Mouse (Mus musculus) adrenal gland, postnatal 4 days (tissue): ENCODE results near the gene Ranbp3. TPM values are rescaled to one million over a fixed set of nuclear protein-coding genes. Genes with fewer than 3 reads are reported as not detected.

Experiments
- DNase-seq, 2 experiments: peaks; one replicate each; pipeline ENCODE4 v3.0.0; 2021 to 2022; ENCODE audit warnings: low spot score in 2 of 2, mixed read lengths in 2 of 2
- total RNA-seq, 2 experiments: library from RNA; stranded (reverse); gene quantifications; 2 replicates each; pipeline ENCODE4 v1.2.3; 2021

Ranbp3 gene
- total RNA-seq, 2 experiments from 2014 or later: 88.1 to 89.6 TPM

DNA sequence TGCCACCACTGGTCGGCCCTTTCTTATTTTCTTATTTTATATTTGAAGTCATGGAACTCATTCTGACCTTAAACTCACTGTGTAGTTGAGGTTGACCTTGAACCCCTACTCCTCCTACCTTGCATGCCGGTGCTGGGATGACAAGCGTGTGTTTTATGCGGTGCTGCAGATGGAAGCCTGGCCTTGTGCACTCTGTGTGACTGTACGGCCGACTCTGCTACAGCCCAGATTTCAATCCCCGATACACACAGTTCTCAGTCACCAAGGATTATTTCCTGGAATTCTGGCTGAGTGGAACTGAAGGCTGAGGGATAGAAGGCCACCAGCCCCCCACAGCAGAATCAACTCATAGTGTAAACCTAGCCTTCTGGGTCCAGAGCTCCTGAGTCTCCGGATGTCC lies 3.3 kb upstream of the Ranbp3 start:
- DNase-seq: no peak

DNA sequence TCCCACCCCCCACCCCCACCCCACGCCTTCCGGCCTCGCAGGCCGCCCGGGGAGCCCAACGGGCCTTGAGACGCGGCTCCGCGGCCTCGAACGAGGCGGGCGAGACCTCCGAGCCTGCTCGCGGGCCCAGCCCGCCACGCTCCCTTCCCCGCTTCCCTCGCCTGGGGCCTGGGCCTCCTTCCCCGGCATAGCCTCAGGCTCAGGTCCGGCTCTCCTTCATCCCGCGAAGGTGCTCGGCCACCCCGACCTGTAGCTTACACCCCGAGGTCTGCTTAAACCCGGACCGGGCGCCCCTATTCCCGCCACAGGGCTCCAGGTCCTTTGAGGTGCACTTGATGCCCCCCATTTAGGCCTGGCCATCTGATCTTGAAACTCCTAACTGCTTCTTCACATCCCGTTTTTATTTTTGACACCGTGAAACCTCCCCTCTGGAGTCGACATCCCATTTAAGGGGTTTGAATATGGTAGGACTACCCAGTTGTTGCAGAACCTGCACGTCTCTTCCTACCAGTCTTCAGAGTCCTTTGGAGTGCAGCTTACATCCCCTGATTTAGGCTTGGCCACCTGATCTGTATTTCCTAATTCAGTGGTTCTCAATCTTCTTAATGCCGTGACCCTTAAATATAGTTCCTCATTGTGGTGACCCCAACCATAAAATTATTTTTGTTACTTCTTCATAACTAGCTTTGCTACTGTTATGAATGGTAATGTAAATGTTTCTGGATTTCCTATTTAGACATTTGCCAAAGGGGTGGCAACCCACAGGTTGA lies 738 bp downstream of the Ranbp3 start:
- DNase-seq: no peak

DNA sequence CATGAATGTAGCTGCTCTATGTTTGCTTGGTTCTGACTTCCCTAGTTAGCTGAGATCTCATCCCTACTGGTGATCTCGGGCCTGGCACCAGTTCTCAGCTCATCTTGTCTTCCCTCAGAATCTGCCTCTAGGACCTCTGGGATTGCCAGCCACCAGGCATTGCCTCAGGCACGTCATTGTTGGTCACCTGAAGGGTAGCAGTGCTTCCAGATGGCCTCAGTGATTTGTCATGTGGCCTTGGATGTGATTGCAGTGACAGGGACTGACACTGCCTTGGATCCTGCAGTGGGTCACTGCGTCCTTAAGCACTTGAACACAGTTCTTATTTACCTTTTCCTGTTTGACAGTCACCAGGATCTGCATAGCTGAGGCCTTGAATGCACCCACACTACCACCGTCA lies 8.7 kb downstream of the Ranbp3 start:
- no peak for DNase-seq

DNA sequence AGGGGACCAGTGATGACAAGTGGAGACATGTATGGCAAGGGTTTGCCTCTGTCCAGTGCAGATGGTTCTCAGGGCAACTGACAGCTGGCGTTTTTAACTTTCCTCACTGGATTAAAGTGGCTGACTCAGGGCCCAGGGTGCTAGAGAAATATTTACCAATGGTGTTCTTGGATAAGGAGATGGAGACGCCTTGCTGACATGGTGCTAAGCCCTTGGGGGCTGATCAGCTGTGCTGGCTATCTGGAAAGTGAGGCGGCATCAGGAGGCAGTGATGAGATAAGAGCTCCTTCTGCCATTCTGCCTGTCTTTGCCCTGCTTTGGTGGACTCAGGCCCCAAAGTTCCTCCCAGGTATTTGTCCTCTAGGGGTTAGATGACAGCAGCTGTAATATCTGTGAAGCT lies 9.8 kb downstream of the Ranbp3 start:
- DNase-seq: no peak

DNA sequence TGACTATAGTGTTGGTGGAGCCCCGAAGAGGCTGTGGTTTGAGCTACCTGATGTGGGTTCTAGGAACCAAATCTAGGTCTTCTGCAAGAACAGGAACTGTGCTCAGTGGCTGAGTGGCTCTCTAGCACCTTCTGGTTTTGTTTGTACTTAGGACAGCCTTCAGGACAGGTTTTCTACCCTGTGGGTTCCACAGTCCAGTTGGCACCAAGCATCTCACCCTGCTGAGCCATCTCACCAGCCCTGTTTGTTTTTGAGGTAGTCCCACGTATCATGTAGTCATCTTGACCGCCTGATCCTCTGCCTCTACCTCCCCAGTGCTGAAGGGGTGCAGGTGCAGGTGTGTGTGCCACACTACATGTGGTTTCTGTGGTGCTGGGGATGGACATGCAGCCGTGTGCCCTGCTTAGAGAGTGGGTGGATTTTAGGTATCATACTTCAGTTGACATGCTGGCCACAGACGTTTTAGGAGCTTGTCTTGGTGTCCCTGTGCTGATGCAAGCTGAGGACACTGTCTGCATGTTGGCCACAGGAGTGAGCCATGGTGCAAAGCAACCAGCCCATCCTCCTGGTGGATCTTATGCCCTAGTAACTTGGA lies 10.5 kb downstream of the Ranbp3 start:
- no peak for DNase-seq

DNA sequence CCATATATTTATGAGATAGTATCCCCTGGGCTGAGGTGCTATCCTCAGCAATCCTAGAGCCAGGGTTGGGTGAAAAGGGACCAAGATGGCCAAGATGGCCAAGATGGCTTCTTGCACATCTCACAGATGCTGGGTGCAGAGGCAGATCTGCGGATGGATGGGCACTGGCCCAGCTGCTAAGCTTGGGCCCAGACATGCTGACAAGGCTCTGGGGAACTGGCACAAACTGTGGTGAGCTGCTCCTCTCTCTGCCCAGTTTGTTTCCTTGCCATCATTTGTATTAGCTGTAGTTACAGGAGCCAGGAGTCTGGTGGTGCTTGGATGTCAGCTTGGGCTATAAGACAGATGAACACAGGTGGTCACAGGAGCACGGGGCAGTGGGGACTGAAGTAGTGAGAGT lies 11.6 kb downstream of the Ranbp3 start:
- no peak for DNase-seq

DNA sequence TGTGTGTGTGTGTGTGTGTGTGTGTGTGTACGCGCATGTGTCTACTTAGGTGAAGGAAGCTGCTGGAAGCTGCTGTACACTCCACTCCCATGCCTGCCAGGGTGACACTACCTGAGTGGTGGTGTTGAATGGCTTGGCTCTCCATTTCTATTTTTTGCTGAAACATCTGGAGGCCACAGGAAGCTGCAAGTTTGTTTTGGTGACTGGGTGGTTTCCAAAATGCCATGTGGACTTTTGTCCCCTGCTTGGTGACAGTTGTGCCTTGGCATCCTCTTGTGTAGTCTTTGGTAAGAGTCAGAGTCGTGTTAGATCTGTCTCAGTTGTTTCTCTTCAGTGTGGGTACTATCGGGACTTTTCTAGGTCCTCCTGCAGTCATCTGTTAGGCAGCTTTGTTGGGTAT lies 13.7 kb downstream of the Ranbp3 start:
- no peak for DNase-seq

DNA sequence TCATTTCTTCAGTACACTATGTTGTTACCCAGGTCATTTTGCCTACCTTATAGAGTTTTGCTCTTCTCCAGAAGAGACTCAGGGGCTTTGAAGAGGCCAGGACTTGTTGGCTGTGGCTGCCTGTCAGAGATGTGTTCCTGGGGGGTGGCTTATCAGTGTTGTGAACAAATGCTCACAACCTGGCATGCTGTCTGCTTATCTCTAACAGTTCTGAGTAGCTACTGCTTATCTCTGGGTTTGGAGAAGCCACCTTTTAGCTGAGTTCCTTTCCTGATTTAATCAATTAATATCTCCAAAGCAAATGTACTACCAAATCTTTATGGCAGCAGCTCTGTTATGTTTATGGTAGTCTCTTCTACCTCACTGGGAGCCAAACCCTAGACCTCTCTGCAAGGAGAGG lies 15.0 kb downstream of the Ranbp3 start:
- no peak for DNase-seq

DNA sequence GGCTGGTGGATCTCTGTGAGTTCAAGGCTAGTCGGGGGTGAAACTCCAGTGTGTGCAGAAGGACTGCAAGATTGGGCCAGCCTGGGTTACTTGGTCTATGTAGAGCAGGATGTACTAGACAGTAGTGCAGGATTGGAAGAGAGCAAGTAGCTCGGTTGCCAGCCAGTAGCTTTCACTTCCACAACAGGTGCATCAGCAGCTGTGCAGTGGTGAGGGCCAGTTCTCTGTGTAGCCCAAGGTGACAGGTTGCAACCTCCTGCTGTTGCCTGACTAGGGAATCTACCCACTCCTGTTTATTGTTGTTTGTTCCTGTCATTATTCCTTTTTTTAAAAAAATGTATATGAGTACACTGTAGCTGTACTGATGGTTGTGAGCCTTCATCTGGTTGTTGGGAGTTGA lies 15.6 kb downstream of the Ranbp3 start:
- DNase-seq: no peak

DNA sequence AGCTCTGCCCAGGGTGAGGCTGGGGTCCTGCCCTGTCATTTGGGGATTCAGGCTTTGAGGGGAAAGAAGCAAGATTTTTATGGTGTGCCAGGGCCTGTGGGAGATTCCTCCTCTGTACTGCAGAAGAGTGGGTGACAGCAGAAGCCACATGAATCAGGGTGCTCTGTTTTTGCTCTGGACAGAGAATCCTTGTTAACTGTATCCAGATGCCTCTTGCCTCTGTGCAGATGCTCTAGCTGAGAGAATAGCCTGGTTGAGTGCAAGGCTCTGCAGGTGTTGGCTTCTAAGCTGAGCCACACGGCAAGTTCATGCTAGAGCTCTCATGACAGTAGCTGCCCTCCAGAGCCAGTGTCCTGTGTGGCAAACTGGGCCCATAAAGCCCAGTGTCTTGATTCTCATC lies 20.3 kb downstream of the Ranbp3 start:
- no peak for DNase-seq

DNA sequence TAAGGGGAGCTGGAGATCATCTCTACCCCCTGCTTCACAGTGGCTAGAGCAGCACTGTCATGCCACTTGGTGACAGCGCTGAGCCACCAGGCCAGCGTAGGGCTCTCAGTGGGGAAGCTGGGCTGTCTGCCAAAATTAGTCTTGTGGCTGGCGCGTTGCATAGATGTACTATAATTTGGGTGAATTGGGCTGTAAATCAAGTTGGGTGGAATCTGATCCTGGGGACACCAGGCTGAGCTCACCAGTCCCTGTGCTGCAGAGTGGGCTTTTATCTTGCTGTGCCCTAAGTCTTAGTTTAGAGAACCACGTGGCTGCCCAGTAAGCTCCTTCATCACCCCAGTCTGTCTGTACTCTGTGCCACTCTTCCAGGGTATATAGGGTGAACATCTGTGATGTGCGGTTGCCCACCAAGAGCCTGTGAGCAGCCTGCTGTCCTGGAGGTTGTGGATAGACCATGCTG lies 20.8 kb downstream of the Ranbp3 start:
- DNase-seq: peak in 1 of 2 experiments; percentile 47

DNA sequence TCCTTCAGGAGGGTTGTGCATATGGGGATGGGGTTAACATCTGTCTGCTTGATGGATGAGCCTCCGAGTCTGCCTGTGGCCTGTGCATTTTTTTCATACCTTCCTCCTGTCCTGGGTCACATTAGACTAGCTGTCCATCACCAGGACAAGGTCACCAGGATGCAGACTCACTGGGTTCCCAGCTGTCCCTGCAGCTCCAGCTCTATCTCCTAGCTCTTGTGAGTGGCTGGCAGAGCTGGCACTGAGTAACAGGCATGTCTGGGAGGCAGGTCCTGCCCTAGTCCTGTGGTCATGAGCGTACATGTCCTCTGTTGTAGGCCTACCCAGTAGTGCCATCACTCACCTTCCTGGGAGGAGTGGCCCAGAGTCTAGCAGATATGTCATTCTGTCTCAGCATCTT lies 27.4 kb downstream of the Ranbp3 start:
- no peak for DNase-seq

DNA sequence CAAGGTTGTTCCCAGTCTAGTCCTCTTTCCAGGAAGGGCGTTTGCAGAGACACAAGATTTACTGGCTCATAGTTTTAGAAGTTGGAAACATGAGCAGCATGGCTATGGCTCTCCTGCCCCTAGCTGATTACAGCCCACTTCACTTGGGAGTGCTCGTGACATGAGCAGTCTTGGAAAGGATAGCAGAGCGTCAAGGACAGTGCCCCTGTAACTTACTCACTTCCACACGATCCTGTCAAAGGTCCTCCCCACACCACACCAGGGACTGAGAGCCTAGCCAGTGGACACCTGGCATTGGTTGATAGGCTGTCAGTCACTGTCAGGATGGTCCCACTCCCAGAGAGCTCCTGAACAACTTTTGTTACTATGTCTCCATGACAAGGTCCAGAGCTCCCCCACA lies 29.9 kb downstream of the Ranbp3 start:
- no peak for DNase-seq

DNA sequence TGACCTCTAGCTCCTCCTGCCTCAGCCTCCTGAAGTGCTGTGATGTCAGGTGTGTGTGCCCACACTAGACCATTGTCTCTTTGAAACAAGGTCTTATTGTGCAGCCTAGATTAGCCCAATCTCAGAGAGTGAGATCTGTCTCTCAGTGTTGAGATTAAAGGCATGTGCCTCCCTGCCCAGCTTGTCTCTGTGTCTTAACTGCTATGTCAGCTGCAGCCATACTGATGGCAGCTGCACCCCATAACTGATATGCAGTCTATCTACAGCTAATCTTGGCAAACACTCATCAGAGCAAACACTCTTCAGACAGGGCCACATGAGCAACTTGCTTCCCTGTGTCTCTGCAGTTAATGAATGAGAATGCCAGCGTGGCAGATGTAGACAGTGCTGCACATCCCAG lies 33.4 kb downstream of the Ranbp3 start:
- no peak for DNase-seq

DNA sequence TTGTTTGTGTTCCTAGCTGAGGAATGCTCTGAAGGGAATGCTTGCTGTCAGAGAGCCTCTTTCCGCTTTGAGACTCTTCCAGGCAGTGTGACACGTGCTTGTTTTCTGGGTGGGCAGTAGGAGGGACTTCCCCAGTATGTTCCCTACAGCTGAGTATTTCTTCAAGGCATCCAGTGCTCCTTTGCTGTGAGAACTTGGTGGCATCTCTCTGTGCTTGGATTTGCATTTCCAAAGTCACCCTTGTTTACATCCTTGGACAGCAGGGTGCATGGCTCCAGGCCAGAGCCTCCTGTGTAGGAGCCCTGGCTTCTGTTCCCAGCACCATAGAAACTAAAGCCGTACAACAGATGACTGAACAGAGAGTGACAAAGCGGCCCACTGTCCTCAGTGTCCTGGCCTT lies 35.6 kb downstream of the Ranbp3 start:
- no peak for DNase-seq

DNA sequence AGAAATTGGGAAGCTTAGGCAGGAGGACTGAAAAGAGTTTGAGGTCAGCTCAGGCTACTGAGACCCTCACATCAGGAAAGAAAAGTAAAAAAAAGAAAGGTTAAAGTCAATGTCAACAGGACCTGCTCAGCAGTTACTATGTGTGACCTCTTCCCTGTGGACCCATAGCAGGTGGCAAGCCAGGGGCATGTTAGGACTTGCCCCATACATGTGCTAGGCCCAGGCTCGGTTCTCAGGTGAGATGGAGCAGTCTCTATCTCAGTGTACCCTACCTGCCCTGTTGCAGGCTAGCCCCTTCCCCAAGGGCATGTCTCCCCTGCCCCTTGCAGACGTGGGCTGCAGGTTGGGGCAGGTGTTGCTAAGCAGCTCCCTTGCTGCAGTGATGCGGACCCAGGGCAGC lies 36.6 kb downstream of the Ranbp3 start:
- DNase-seq: no peak

DNA sequence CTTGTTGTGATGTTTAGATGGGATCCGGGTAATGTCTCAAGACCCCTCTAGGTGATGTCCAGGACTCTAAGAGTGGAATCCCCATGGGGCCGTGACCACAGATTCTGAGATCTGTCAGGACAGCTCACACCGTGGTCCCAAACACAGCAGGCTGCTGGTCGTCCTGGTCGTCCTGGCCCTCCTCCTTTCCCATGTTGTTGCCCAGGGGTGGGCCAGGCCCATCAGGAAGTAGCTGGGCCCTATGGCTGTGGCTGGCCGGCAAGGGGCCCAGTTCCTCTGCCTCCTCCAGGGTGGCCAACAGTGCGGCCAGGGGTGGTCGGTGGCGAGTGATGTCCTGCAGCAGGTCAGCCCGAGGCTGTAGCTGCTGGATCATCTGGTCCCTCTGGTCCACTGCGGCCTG lies 42.3 kb downstream of the Ranbp3 start:
- DNase-seq: no peak

DNA sequence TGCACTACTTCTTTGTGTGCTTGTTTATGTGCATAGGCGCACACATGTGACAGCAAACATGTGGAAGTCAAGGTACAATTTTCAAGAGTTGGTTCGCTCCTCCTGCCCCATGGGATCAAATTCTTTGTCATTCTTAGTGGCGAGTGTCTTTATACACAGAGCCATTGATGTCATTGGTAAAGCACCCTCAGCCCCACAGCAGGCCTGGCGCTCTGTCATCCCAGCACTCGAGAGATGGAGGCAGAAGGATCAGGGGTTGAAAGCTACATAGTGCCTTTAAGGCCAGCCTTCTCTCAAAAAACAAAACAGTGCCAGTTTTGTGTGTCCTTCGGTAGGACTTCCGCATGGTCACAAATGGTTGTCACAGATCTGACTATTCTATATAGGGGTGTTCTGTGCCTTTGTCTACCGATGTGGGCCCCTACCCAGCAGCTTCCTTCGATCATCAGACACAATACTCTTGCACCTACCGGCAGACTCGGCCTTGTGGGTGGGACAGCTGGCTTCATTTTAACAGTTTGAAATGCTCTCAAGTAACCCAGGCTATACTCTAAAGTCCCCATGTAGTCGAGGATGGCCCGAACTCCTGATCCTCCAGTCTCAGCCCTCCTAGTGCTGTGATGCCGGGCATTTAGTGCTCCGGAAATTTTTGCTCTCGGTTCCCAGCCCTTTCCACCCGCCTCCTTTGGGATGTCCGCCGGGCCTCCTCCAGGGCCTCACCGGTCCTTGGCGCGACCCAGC lies 43.0 kb downstream of the Ranbp3 start:
- no peak for DNase-seq

DNA sequence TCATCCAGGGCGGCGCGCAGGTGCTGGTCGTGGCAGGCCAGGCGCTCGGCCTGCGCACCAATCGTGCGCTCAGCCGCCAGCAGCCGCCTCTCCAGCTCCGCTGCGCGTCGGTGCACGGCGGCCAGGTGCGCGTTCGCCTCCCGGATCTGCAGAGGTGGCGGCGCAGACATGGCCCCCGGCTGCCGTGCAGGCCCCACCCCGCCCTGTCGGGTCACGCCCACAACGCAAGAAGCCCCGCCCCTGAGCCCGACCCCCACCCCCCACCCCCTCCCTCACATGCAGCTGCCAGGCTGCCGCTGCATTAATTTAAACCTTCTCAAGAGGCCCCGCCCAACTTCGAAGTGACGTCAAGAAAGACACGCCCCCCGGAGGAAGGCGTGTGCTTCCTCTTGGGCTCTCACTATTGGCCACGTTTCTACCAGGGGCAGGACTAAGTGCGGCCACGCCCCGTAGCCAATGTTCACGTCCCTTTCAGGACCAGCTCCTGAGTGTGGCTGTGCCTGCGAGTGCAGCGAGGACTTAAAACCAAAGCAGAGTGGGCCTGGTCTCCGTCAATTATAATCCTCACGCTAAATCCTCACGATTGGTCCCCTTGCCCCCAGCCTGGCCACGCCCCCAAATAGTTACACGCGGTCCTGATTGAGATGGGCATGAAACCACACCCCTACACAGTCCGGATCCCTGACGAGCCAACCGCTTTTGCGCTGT lies 43.7 kb downstream of the Ranbp3 start:
- DNase-seq: peak; percentile 83 to 90

DNA sequence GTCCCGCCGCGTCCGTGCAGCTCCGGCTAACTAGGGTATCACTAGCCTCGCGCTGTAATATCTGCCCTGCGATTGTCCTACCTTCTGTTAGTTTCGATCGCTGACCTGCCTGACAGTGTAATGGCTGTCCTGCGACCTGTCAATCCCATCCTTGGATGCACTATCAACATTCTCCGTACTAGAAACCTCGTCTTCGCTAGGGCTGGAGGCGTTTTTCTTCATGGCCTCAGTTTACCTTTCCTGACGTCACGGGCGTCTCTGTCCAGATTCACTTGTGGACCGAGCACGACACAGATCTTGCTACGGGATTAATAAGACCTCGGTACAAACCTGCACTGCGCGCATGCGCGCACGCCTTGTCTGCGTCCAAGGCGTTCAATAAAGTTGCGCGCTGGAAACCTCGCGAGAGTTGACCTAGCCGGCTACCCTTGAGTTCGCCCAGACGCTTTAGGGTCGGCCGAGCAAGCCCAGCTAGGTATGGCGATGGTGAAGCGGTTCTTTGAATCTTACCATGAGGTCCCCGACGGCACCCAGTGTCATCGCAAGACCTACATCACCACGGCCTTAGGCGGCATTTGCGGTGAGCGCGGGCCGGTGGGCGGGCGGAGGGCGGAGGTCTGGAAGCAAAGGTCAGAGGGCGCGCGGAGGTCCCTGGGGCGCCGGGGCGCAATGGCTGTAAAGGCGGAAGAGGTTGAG lies 44.4 kb downstream of the Ranbp3 start, which contains the start of the genes Ndufa11 and Vmac:
Gene Ndufa11, plus strand, starts transcription at position 405 of the 696 bp plus-strand sequence.
Gene Vmac, minus strand, starts transcription at position 660 of the 696 bp plus-strand sequence.
- peak; percentile 90 to 95 for DNase-seq

DNA sequence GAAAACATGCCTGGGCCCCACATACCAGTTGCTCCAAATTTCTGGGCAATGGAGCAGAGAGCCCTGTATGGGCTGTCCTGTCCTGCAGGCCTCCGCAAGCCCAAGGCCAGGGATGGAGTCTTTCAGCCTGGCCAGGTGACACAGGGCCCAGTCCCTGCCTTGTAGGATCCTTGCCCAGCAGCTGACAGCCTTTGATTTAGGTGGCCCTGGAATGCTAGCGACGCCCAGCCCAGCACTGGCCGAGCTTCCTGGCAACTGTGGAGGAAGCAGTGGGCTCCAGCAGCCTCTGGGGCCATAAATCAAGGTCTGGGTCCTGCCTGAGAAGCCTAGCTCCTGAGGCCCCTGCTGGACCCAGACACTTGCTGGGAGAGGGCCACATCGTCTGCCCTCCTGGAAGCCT lies 49.3 kb downstream of the Ranbp3 start:
- DNase-seq: no peak
